Mouse (Mus musculus) liver, adult 2 months (tissue): ENCODE results near the gene Ascc2. TPM values are rescaled to one million over a fixed set of nuclear protein-coding genes. Genes with fewer than 3 reads are reported as not detected.
"Not testable (repeated sequence)": the region's sequence is repeated elsewhere in the genome, so short reads cannot be mapped to it uniquely, and the experiment has no call there.

ENCODE experiments used
- DNase-seq: peaks from one replicate; pipeline ENCODE4 v3.0.0-alpha.2; 2011; ENCODE audit warnings: low read depth, low spot score; ENCODE audit errors: extremely low read depth
- H3K27ac ChIP-seq: fragments of 200-500 bp; replicated peaks from 2 replicates; pipeline ENCODE4 v1.5.1; 2012; ENCODE audit warnings: low read depth, mild to moderate bottlenecking, control low read depth, inconsistent platforms, low read length; ENCODE audit not compliant: insufficient read depth
- H3K27me3 ChIP-seq: fragments of 200-500 bp; 2 replicates; pipeline ENCODE4 v1.6.1; 2012; ENCODE audit warnings: mild to moderate bottlenecking, moderate library complexity, low read length, inconsistent platforms; ENCODE audit not compliant: control insufficient read depth, insufficient read depth
- H3K36me3 ChIP-seq: fragments of 200-500 bp; 2 replicates; pipeline ENCODE4 v1.6.1; 2012; ENCODE audit warnings: low read length, inconsistent platforms; ENCODE audit not compliant: control insufficient read depth, insufficient read depth
- H3K4me1 ChIP-seq: fragments of 200-500 bp; 2 replicates; pipeline ENCODE4 v1.6.1; 2011; ENCODE audit warnings: low read length; ENCODE audit not compliant: control insufficient read depth, insufficient read depth
- H3K4me3 ChIP-seq: fragments of 200-500 bp; 2 replicates; pipeline ENCODE4 v1.5.1; 2011; ENCODE audit warnings: low read depth, mild to moderate bottlenecking, control low read depth, low read length, moderate library complexity; ENCODE audit not compliant: insufficient read depth
- H3K79me2 ChIP-seq: fragments of 200-500 bp; 2 replicates; pipeline ENCODE4 v1.6.1; 2012; ENCODE audit warnings: inconsistent platforms, mild to moderate bottlenecking, low read length, moderate library complexity; ENCODE audit not compliant: control insufficient read depth, insufficient read depth
- H3K9ac ChIP-seq: fragments of 200-500 bp; 2 replicates; pipeline ENCODE4 v1.6.1; 2012; ENCODE audit warnings: low read depth, mild to moderate bottlenecking, control low read depth, inconsistent platforms, low read length
- CTCF ChIP-seq: fragments of 200-500 bp; IDR thresholded peaks from 2 replicates; pipeline ENCODE4 v1.5.1; 2011; ENCODE audit warnings: low read depth, low read length, control low read depth
- POLR2A ChIP-seq: fragments of 200-500 bp; IDR thresholded peaks from 2 replicates; pipeline ENCODE4 v1.6.1; 2011; ENCODE audit warnings: low read length, control low read depth; ENCODE audit not compliant: insufficient read depth; ENCODE audit errors: extremely low read depth
- WGBS: fragments of 180-500 bp; shearing (Covaris S2); methylation state at CpG from one replicate; pipeline ENCODE4 v1.1.7; 2018; 5-methylcytosine and 5-hydroxymethylcytosine counted together
- polyA plus RNA-seq: library from polyadenylated mRNA; depleted of rRNA; stranded (reverse); fragments of >200 nt; gene quantifications from 2 replicates; pipeline ENCODE4 v1.2.3, GENCODE M21; 2012
- total RNA-seq: library from RNA; depleted of rRNA; stranded (reverse); fragments of >200 nt; gene quantifications from 2 replicates; pipeline ENCODE4 v1.2.3, GENCODE M21; 2014

Gene Ascc2
- total and polyA plus RNA-seq, 2 experiments = 8.5 to 9.9 TPM

- no peak overlapping the region for H3K9ac ChIP-seq
- no peaks in the 10 kb centered on the region for H3K27me3 ChIP-seq
- WGBS = 66% methylated on average over 8 of the region's 8 CpGs
- no peak overlapping the region for H3K4me3 ChIP-seq
- peaks cover 14% of the 10 kb centered on the region for H3K36me3 ChIP-seq
- TF ChIP-seq CTCF (no peak), POLR2A (no peak)
- DNase-seq = no peak
- H3K79me2 ChIP-seq = no peaks in the 10 kb centered on the region
- no peak overlapping the region for H3K27ac ChIP-seq
- H3K4me1 ChIP-seq = peaks cover 11% of the 10 kb centered on the region
Observed at GRCm38 (mm10) chr11:4700726-4701125, 63.2 kb downstream of the Ascc2 start.

GRCm38 (mm10) chr11:4703688-4704071, 66.1 kb downstream of the Ascc2 start:
- H3K4me1 ChIP-seq = peaks cover 4% of the 10 kb centered on the region
- under 1% methylated on average over 12 of the region's 12 CpGs for WGBS

GRCm38 (mm10) chr11:4704072-4704964, 66.8 kb downstream of the Ascc2 start, which contains the start of the genes Uqcr10 and Zmat5:
Gene Uqcr10 (minus strand): TSS chr11:4704342.
Gene Zmat5 (plus strand): TSS chr11:4704678.
- TF ChIP-seq CTCF (no peak), POLR2A (peak; percentile 94)
- Histone ChIP-seq H3K27ac (peak within 1 kb of the TSS; percentile 71), H3K4me3 (peak within 1 kb of the TSS; percentile 65), H3K9ac (peak within 1 kb of the TSS; percentile 79), H3K27me3 (no peaks in the 10 kb centered on the region), H3K36me3 (peaks cover 14% of the 10 kb centered on the region), H3K4me1 (peaks cover 4% of the 10 kb centered on the region), H3K79me2 (no peaks in the 10 kb centered on the region)
- WGBS = under 1% methylated on average over 47 of the region's 47 CpGs
- DNase-seq = peak; percentile 98

More at GRCm38 (mm10) chr11:4703688-4704071, 66.1 kb downstream of the Ascc2 start:
- Histone ChIP-seq H3K36me3 (peaks cover 14% of the 10 kb centered on the region), H3K27ac (peak overlapping the region; percentile 67), H3K4me3 (peak overlapping the region; percentile 62), H3K79me2 (no peaks in the 10 kb centered on the region), H3K9ac (peak overlapping the region; percentile 79), H3K27me3 (no peaks in the 10 kb centered on the region)
- TF ChIP-seq POLR2A (no peak), CTCF (no peak)
- DNase-seq = no peak

- Histone ChIP-seq H3K36me3 (peaks cover 14% of the 10 kb centered on the region), H3K27me3 (no peaks in the 10 kb centered on the region), H3K9ac (peak overlapping the region; percentile 62), H3K79me2 (no peaks in the 10 kb centered on the region), H3K4me1 (peaks cover 4% of the 10 kb centered on the region), H3K4me3 (peak overlapping the region; percentile 65), H3K27ac (peak overlapping the region; percentile 59)
- WGBS = 7% methylated on average over 4 of the region's 4 CpGs
- DNase-seq = peak; percentile 10
- TF ChIP-seq POLR2A = no peak
- no peak for TF ChIP-seq CTCF
Observed at GRCm38 (mm10) chr11:4705178-4705577, 67.6 kb downstream of the Ascc2 start.

GRCm38 (mm10) chr11:4710188-4710587, 72.6 kb downstream of the Ascc2 start:
- DNase-seq, H3K27ac ChIP-seq, H3K27me3 ChIP-seq, H3K79me2 ChIP-seq, H3K4me3 ChIP-seq, H3K4me1 ChIP-seq, H3K9ac ChIP-seq, H3K36me3 ChIP-seq: not testable (repeated sequence)
- WGBS = 78% methylated on average over 4 of the region's 4 CpGs

GRCm38 (mm10) chr11:4712822-4713221, 75.3 kb downstream of the Ascc2 start:
- Histone ChIP-seq H3K36me3 (no peaks in the 10 kb centered on the region), H3K27me3 (no peaks in the 10 kb centered on the region), H3K9ac (no peak overlapping the region), H3K4me3 (no peak overlapping the region), H3K4me1 (no peaks in the 10 kb centered on the region), H3K27ac (no peak overlapping the region), H3K79me2 (no peaks in the 10 kb centered on the region)
- no peak for DNase-seq
- TF ChIP-seq CTCF (no peak), POLR2A (no peak)
